Mouse (Mus musculus) thymus, adult 2 months (tissue): Measurements from ENCODE around the gene Gm6583.

Source experiments
- CTCF ChIP-seq: fragments of 200-500 bp; IDR thresholded peaks from 2 replicates; pipeline ENCODE4 v1.5.1; 2012; ENCODE audit warnings: mild to moderate bottlenecking, control low read depth, low read length, moderate library complexity, borderline replicate concordance; ENCODE audit not compliant: control insufficient read depth, poor library complexity, insufficient read depth; ENCODE audit errors: extremely low read depth
- POLR2A ChIP-seq: fragments of 200-500 bp; IDR thresholded peaks from 2 replicates; pipeline ENCODE4 v1.6.1; 2012; ENCODE audit warnings: mild to moderate bottlenecking, low read length, control low read depth, moderate library complexity; ENCODE audit not compliant: control insufficient read depth, poor library complexity, insufficient read depth; ENCODE audit errors: extremely low read depth

DNA sequence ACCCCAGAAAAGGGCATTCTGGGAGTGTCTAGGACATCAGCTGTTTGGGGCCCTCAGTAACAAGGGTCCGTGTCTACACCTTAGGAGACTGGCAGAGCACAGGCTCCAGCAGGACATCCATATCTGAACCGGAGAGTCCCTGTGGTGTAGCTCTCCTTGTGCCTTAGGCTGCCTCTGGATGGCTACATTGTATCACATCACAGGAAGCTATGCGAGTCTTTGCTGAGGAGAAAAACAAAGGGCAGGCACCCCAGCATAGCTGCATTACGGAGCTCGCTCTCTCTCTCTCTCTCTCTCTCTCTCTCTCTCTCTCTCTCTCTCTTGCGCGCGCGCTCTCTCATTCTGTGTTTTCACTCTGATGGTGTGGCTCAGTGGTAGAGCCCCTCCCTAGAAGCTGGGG, 26.2 kb upstream of the Gm6583 start:
- no peak for TF ChIP-seq CTCF
- TF ChIP-seq POLR2A: no peak
